Mouse (Mus musculus) brain, adult 2 months (tissue): ENCODE results near the gene Stat2.

Experiments
- DNase-seq: peaks from one replicate; pipeline ENCODE4 v3.0.0; 2011; ENCODE audit warnings: low read depth, low spot score

Gene Stat2

GRCm38 (mm10) chr10:128270287-128270841 lies at the start of gene Stat2:
Gene Stat2, plus strand, starts transcription at chr10:128270559.
- peak; percentile 100 for DNase-seq

- no peak for DNase-seq
Observed at GRCm38 (mm10) chr10:128221533-128222286, 48.6 kb upstream of the Stat2 start.

- DNase-seq: no peak
Observed at GRCm38 (mm10) chr10:128225064-128225463, 45.3 kb upstream of the Stat2 start.

DNA sequence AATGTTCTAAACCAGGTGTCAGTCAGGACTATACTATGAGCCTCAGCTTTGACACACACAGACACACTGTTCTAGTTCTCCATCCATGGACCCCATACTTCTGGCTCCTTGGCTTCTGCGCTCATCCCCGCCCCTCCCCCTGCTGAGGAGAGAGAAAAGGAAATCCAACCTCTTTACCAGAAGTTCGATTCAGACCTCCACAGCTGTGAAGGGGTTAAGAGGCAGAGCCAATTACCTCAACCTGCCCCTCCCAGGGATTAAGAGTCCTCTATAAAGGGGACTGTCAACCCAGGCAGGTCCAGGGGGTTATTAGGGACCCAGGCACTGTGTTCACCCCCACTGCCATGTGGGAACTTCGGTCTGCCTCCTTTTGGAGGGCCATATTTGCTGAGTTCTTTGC lies 44.8 kb upstream of the Stat2 start, which contains the start of gene Mip:
Gene Mip (plus strand): TSS at position 301 of the 400 bp plus-strand sequence.
- no peak for DNase-seq

- DNase-seq: no peak
Observed at GRCm38 (mm10) chr10:128227592-128227991, 42.8 kb upstream of the Stat2 start.

DNA sequence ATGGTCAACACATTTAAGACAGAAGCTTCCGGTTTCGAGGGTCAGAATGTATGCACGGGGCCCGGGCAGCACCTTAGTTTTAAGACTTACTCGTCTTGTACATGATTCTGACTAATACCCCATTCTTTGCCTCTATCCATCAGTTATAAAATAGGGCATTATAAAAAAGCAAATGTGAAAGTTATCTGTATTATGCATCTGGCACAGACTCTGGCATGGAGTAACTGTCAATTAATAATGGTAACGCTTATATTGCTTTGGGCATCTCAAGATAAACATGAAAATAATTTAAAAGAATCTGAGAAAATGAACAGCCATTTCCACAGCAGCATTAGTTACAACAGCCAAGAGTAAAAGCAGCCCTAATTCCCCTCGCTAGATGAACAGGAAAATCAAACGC lies 42.4 kb upstream of the Stat2 start:
- DNase-seq: no peak

GRCm38 (mm10) chr10:128230582-128230981 lies 39.8 kb upstream of the Stat2 start:
- DNase-seq: no peak

GRCm38 (mm10) chr10:128231146-128231545 lies 39.2 kb upstream of the Stat2 start:
- no peak for DNase-seq

DNA sequence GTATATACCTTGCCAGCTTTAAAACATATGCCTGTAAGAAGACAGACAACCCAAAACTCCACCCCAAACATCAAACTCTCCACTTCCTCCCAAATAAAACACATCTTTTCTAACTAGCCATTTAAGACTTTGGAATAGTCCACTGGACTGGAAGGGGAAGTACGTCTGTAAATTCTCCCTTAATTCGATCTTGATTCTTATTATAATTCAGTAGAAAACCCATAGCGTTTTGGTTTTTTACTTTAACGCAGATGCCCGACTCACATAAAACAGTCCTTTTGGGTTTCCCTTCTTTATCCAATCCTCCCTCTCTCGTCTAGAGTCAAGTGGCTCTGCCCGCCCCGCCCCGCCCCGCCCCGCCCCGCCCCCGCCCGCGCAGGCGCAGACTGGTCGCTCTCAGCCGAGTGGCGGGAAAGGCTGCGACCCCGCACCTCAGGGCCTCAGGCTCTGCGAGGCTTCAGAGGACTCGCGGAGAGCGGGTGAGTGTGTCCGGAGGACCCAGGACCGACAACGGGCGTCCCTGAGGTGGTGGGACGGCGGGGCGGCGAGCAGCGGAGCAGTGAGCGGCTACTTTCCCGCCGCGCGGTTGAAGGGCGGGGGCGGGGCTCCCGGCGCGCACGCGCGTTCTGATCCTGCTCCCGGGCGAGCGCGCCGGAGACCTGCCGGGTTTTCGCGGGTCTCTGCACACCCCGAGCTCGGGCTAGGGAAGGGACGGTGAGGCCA lies 38.5 kb upstream of the Stat2 start, which contains the start of gene Timeless:
Gene Timeless (plus strand): TSS at position 369 of the 723 bp plus-strand sequence.
- DNase-seq: peak; percentile 79

DNA sequence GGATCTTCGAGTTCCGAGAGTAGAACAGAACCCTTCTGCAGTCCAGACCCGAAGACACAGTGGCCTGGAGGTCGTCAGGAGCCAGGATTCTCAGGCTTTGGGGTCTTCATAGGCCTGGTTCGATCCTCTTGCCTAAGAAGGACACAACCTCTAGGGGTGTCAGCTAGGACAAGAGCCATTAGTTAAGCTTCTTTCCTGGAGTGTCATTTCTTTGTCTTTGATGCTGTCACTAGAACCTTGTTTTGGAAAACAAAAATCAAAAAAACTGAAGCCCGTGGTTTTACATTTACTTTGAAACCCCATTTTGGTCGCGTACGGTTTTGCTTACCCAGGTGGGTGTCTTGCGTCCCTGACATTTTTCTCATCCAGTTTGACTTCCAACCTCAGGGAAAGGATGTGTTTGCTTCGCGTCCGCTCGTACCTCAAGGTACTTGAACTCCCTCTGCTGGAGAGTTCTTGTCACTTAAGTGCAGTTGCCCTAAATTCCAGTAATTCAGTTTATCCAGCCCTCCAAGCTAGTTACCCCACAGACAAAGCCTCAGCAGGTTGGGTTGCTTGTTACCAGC lies 37.9 kb upstream of the Stat2 start:
- peak; percentile 95 for DNase-seq

- DNase-seq: peak; percentile 29
Observed at GRCm38 (mm10) chr10:128236321-128236720, 34.0 kb upstream of the Stat2 start.

DNA sequence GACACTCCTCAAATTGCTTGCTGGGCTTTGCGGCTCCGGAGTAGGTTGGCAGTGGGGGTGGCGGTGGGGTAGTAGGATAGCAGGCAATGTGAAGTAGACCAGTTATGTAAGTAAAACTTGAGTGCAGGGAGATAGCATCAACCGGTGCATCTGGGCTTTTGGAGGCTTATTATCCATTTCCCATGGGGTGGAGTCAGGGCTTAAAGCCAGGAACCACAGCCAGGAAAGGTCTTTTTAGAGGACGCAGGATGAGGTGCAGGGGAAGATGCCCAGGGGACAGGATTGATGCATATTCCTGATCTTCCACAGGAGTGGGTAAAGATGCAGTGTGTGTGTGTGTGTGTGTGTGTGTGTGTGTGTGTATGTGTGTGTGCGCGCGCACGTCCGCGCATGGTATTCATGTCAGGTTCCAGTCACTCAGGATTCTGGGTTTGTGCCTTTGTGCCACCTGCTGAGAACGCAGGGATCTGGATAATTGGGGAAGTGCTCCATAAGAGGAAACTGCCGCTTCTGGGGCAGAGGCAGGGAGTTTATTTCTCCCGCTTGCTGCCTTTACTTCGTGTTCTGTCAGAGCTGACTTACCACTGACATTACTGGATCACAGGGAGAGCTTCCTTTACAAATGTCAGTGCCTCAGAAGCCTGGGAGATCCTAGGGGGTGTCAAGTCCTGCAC lies 32.4 kb upstream of the Stat2 start:
- DNase-seq: peak; percentile 71

DNA sequence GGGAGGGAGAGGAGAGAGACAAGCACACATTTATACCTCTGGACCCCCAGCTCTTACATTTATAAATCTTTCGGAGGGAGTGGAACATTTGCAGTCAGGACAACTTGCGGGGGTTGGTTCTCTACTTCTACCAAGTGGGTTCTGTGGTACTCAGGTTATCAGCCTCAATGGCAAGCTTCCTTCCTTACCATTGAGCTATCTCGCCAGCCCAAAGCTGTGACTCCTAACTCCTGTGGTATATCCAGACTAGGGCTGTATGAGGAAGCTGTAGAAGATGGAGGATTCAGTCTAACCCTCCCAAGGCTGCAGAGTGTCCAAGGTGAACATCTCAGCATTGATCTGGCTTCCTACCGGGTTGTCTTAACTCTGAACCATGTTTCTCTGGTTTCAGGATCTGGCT lies 31.2 kb upstream of the Stat2 start:
- DNase-seq: no peak

GRCm38 (mm10) chr10:128240131-128240530 lies 30.2 kb upstream of the Stat2 start:
- DNase-seq: no peak

DNA sequence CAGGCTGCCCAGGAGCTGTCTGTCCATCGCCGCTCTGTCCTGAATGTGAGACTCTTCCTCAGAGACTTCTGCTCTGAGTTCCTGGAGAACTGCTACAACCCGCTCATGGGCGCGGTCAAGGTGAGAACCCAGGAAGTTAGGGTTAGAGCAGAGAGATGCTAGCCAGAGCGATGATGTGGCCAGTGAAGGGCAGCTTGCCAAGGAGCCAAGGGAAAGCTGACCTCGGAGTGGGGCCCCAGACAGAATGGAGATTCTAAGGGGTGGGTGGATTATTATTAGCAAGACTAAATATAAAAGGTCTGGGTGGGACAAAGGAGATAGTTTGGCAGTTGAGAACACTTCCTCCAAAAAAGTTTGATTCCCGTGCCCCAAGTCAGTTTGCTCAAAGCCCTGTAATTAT lies 27.1 kb upstream of the Stat2 start:
- DNase-seq: no peak

DNA sequence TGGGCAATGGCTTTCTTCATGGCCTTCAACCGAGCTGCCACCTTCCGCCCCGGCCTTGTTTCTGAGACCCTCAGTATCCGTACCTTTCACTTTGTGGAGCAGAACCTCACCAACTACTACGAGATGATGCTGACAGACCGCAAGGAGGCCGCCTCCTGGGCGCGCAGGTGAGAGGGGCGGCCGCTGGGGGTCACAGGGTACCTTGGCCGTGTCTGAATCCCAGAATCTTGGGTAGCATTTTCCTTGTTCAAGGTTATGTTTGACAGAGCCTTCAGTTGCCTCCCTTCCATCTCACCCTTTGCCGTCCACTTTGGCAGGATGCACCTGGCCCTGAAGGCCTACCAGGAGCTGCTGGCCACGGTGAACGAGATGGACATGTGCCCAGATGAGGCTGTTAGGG lies 26.2 kb upstream of the Stat2 start:
- no peak for DNase-seq

- DNase-seq: no peak
Observed at GRCm38 (mm10) chr10:128247020-128247732, 23.2 kb upstream of the Stat2 start.

GRCm38 (mm10) chr10:128250565-128250964 lies 19.8 kb upstream of the Stat2 start:
- DNase-seq: no peak

GRCm38 (mm10) chr10:128253677-128254255 lies 16.6 kb upstream of the Stat2 start, which contains the start of gene Apon:
Gene Apon, plus strand, starts transcription at chr10:128254096.
- DNase-seq: no peak

- DNase-seq: no peak
Observed at GRCm38 (mm10) chr10:128255925-128256324, 14.4 kb upstream of the Stat2 start.

GRCm38 (mm10) chr10:128256328-128256727 lies 14.0 kb upstream of the Stat2 start:
- peak; percentile 56 for DNase-seq
